Mouse (Mus musculus): ENCODE measurements at regions not wholly inside any gene's neighbourhood (a gene's known extent, or its start where the extent isn't known, plus 50 kb on each side); places are given as distances from the start of the nearest gene placed in this dataset.

GRCm38 (mm10) chr6:31680101-31680500 lies 116.3 kb upstream of the Podxl start:
- no peak for ATAC-seq (ENCODE audit: poor library complexity, severe bottlenecking)

- no peak for ATAC-seq (ENCODE audit: poor library complexity, severe bottlenecking)
Measured at GRCm38 (mm10) chr6:31665671-31666486, 102.1 kb upstream of the Podxl start.

GRCm38 (mm10) chr6:31664495-31664894 lies 100.7 kb upstream of the Podxl start:
- peak; percentile 45 for ATAC-seq (ENCODE audit: poor library complexity, severe bottlenecking)

GRCm38 (mm10) chr6:31660778-31661177 lies 97.0 kb upstream of the Podxl start:
- ATAC-seq (ENCODE audit: poor library complexity, severe bottlenecking) = peak; percentile 54; the same call in 1 of the 2 replicates

GRCm38 (mm10) chr6:31659901-31660300 lies 96.1 kb upstream of the Podxl start:
- ATAC-seq (ENCODE audit: poor library complexity, severe bottlenecking) = no peak

- no peak for ATAC-seq (ENCODE audit: poor library complexity, severe bottlenecking)
Measured at GRCm38 (mm10) chr6:31658447-31659199, 94.8 kb upstream of the Podxl start.

GRCm38 (mm10) chr6:31650791-31651476 lies 87.2 kb upstream of the Podxl start:
- no peak for ATAC-seq (ENCODE audit: poor library complexity, severe bottlenecking)

- no peak for ATAC-seq (ENCODE audit: poor library complexity, severe bottlenecking)
Measured at GRCm38 (mm10) chr6:31645261-31645660, 81.5 kb upstream of the Podxl start.

GRCm38 (mm10) chr6:31644504-31644903 lies 80.7 kb upstream of the Podxl start:
- ATAC-seq (ENCODE audit: poor library complexity, severe bottlenecking) = no peak

- peak; percentile 52; the same call in 1 of the 2 replicates for ATAC-seq (ENCODE audit: poor library complexity, severe bottlenecking)
Measured at GRCm38 (mm10) chr6:31642451-31642942, 78.7 kb upstream of the Podxl start.

GRCm38 (mm10) chr6:31640745-31641144 lies 77.0 kb upstream of the Podxl start:
- ATAC-seq (ENCODE audit: poor library complexity, severe bottlenecking) = no peak

GRCm38 (mm10) chr6:31639460-31639859 lies 75.7 kb upstream of the Podxl start:
- ATAC-seq (ENCODE audit: poor library complexity, severe bottlenecking) = no peak

GRCm38 (mm10) chr6:31638434-31639220 lies 74.8 kb upstream of the Podxl start:
- no peak for ATAC-seq (ENCODE audit: poor library complexity, severe bottlenecking)

GRCm38 (mm10) chr6:31637371-31638052 lies 73.7 kb upstream of the Podxl start:
- ATAC-seq (ENCODE audit: poor library complexity, severe bottlenecking) = no peak

- ATAC-seq (ENCODE audit: poor library complexity, severe bottlenecking) = no peak
Measured at GRCm38 (mm10) chr6:31636954-31637353, 73.2 kb upstream of the Podxl start.

GRCm38 (mm10) chr6:31632485-31632884 lies 68.7 kb upstream of the Podxl start:
- ATAC-seq (ENCODE audit: poor library complexity, severe bottlenecking) = no peak

- ATAC-seq (ENCODE audit: poor library complexity, severe bottlenecking) = no peak
Measured at GRCm38 (mm10) chr6:31630009-31630408, 66.2 kb upstream of the Podxl start.

- no peak for ATAC-seq (ENCODE audit: poor library complexity, severe bottlenecking)
Measured at GRCm38 (mm10) chr6:31627912-31628311, 64.1 kb upstream of the Podxl start.

GRCm38 (mm10) chr6:31625055-31625454 lies 61.3 kb upstream of the Podxl start:
- no peak for ATAC-seq (ENCODE audit: poor library complexity, severe bottlenecking)

GRCm38 (mm10) chr6:31624374-31624773 lies 60.6 kb upstream of the Podxl start:
- no peak for ATAC-seq (ENCODE audit: poor library complexity, severe bottlenecking)
